Mouse (Mus musculus): ENCODE results near the gene Nfya.

GRCm38 (mm10) chr17:48432158-48432980 lies 22.7 kb upstream of the Nfya start, which contains the start of gene Apobec2:
- TF ChIP-seq CTCF (IDR thresholded peaks at IDR 0.05; ENCODE audit: insufficient read depth, low read depth, low read length) (no peak), POLR2A (IDR thresholded peaks at IDR 0.05; ENCODE audit: insufficient read depth, low read depth, low read length) (no peak)

Measured in olfactory bulb, adult 2 months (tissue).